Mouse (Mus musculus): ENCODE measurements around the gene Atp6v1c2.
A peak's percentile ranks its signal among the peaks of the same experiment; 100 is the strongest.

The Atp6v1c2 gene

GRCm38 (mm10) chr12:17329259-17329658 is at the start of gene Atp6v1c2:
Gene Atp6v1c2, minus strand, starts transcription at chr12:17329359.
- no peak for DNase-seq (ENCODE audit: low spot score)

- no peak for DNase-seq (ENCODE audit: low spot score)
Observed at GRCm38 (mm10) chr12:17376521-17376920, 47.4 kb upstream of the Atp6v1c2 start.

- no peak for DNase-seq (ENCODE audit: low spot score)
Observed at GRCm38 (mm10) chr12:17375243-17375642, 46.1 kb upstream of the Atp6v1c2 start.

GRCm38 (mm10) chr12:17373470-17373975 is 44.4 kb upstream of the Atp6v1c2 start:
- DNase-seq (ENCODE audit: low spot score), result no peak

- DNase-seq (ENCODE audit: low spot score), result no peak
Observed at GRCm38 (mm10) chr12:17372696-17373095, 43.5 kb upstream of the Atp6v1c2 start.

- no peak for DNase-seq (ENCODE audit: low spot score)
Observed at GRCm38 (mm10) chr12:17371589-17372235, 42.6 kb upstream of the Atp6v1c2 start.

- DNase-seq (ENCODE audit: low spot score), result peak; percentile 34
Observed at GRCm38 (mm10) chr12:17369551-17370325, 40.6 kb upstream of the Atp6v1c2 start.

GRCm38 (mm10) chr12:17369111-17369510 is 40.0 kb upstream of the Atp6v1c2 start:
- no peak for DNase-seq (ENCODE audit: low spot score)

- peak; percentile 76 for DNase-seq (ENCODE audit: low spot score)
Observed at GRCm38 (mm10) chr12:17366981-17367380, 37.8 kb upstream of the Atp6v1c2 start.

GRCm38 (mm10) chr12:17362316-17362715 is 33.2 kb upstream of the Atp6v1c2 start:
- DNase-seq (ENCODE audit: low spot score), result no peak

GRCm38 (mm10) chr12:17360650-17361049 is 31.5 kb upstream of the Atp6v1c2 start:
- no peak for DNase-seq (ENCODE audit: low spot score)

GRCm38 (mm10) chr12:17360104-17360503 is 30.9 kb upstream of the Atp6v1c2 start:
- no peak for DNase-seq (ENCODE audit: low spot score)

GRCm38 (mm10) chr12:17358981-17359380 is 29.8 kb upstream of the Atp6v1c2 start:
- no peak for DNase-seq (ENCODE audit: low spot score)

GRCm38 (mm10) chr12:17357795-17358194 is 28.6 kb upstream of the Atp6v1c2 start:
- DNase-seq (ENCODE audit: low spot score), result no peak

GRCm38 (mm10) chr12:17356853-17357252 is 27.7 kb upstream of the Atp6v1c2 start:
- DNase-seq (ENCODE audit: low spot score), result no peak

- no peak for DNase-seq (ENCODE audit: low spot score)
Observed at GRCm38 (mm10) chr12:17350106-17350505, 20.9 kb upstream of the Atp6v1c2 start.

GRCm38 (mm10) chr12:17348048-17349036 is 19.2 kb upstream of the Atp6v1c2 start, which contains the start of gene Nol10:
Gene Nol10, plus strand, starts transcription at chr12:17348458.
- peak; percentile 85 for DNase-seq (ENCODE audit: low spot score)

GRCm38 (mm10) chr12:17347327-17348047 is 18.3 kb upstream of the Atp6v1c2 start:
- peak; percentile 5 for DNase-seq (ENCODE audit: low spot score)

GRCm38 (mm10) chr12:17339114-17339905 is 10.2 kb upstream of the Atp6v1c2 start:
- DNase-seq (ENCODE audit: low spot score), result no peak

- no peak for DNase-seq (ENCODE audit: low spot score)
Observed at GRCm38 (mm10) chr12:17338338-17338737, 9.2 kb upstream of the Atp6v1c2 start.
